Mouse (Mus musculus) bone marrow, adult 2 months (tissue): Measurements from ENCODE around the gene Inpp5e. TPM values are rescaled to one million over a fixed set of nuclear protein-coding genes. Genes with fewer than 3 reads are reported as not detected.

Experiments used
- H3K27ac ChIP-seq: fragments of 200-500 bp; 2 replicates; pipeline ENCODE4 v1.5.1; 2012; ENCODE audit warnings: low read depth, mild to moderate bottlenecking, control low read depth, inconsistent platforms, low read length; ENCODE audit not compliant: control insufficient read depth, poor library complexity, insufficient read depth
- H3K4me1 ChIP-seq: fragments of 200-500 bp; 2 replicates; pipeline ENCODE4 v1.6.1; 2011; ENCODE audit warnings: low read length; ENCODE audit not compliant: control insufficient read depth, insufficient read depth
- H3K4me3 ChIP-seq: fragments of 200-500 bp; replicated peaks from 2 replicates; pipeline ENCODE3; 2011; ENCODE audit warnings: mild to moderate bottlenecking, low read depth, low read length, control low read depth; ENCODE audit not compliant: control insufficient read depth
- CTCF ChIP-seq: fragments of 200-500 bp; IDR thresholded peaks from 2 replicates; pipeline ENCODE4 v1.5.1; 2011; ENCODE audit warnings: low read length, control low read depth; ENCODE audit not compliant: control insufficient read depth, insufficient read depth
- POLR2A ChIP-seq: fragments of 200-500 bp; IDR thresholded peaks from 2 replicates; pipeline ENCODE4 v1.6.1; 2011; ENCODE audit warnings: low read depth, mild to moderate bottlenecking, control low read depth, low read length, borderline replicate concordance; ENCODE audit not compliant: control insufficient read depth
- WGBS: fragments of 180-500 bp; shearing (Covaris S2); methylation state at CpG from one replicate; pipeline ENCODE4 v1.1.7; 2018; 5-methylcytosine and 5-hydroxymethylcytosine counted together
- polyA plus RNA-seq: library from polyadenylated mRNA; stranded (reverse); fragments of >200 nt; gene quantifications from 2 replicates; pipeline ENCODE4 v1.2.4, GENCODE M21; 2011; ENCODE audit warnings: low replicate concordance; ENCODE audit not compliant: missing spikeins, insufficient read depth, insufficient read length

Gene Inpp5e
- polyA plus RNA-seq, 1 experiment = 21.5 TPM

GRCm38 (mm10) chr2:26444946-26445665 is 36.1 kb upstream of the Inpp5e start, which contains the start of gene Sec16a:
TSS of gene Sec16a (minus strand) at chr2:26445216.
- Histone ChIP-seq H3K4me1 (peaks cover 5% of the 10 kb centered on the region), H3K27ac (peak within 1 kb of the TSS; percentile 96), H3K4me3 (peak within 1 kb of the TSS; percentile 96)
- under 1% methylated on average over 61 of the region's 61 CpGs for WGBS
- TF ChIP-seq CTCF (no peak; the same call in 1 of the 2 replicates), POLR2A (peak; percentile 89; the same call in 1 of the 2 replicates)

- WGBS = 3% methylated on average over 15 of the region's 15 CpGs
- Histone ChIP-seq H3K4me3 (peak overlapping the region; percentile 96), H3K27ac (peak overlapping the region; percentile 96), H3K4me1 (peaks cover 5% of the 10 kb centered on the region)
- no peak for TF ChIP-seq POLR2A
- no peak for TF ChIP-seq CTCF
Measured at GRCm38 (mm10) chr2:26444368-26444767, 35.4 kb upstream of the Inpp5e start.

- no peak for TF ChIP-seq CTCF
- no peak for TF ChIP-seq POLR2A
- Histone ChIP-seq H3K4me1 (peaks cover 5% of the 10 kb centered on the region), H3K4me3 (peak overlapping the region; percentile 47), H3K27ac (no peak overlapping the region)
- WGBS = 44% methylated on average over 3 of the region's 3 CpGs
Measured at GRCm38 (mm10) chr2:26443876-26444275, 34.9 kb upstream of the Inpp5e start.

GRCm38 (mm10) chr2:26442843-26443242 is 33.8 kb upstream of the Inpp5e start:
- TF ChIP-seq CTCF (no peak), POLR2A (no peak)
- 90% methylated on average over 1 of the region's 1 CpGs for WGBS

GRCm38 (mm10) chr2:26441688-26442087 is 32.7 kb upstream of the Inpp5e start:
- Histone ChIP-seq H3K27ac (no peak overlapping the region), H3K4me1 (peaks cover 3% of the 10 kb centered on the region), H3K4me3 (no peak overlapping the region)
- 83% methylated on average over 5 of the region's 5 CpGs for WGBS
- TF ChIP-seq CTCF = no peak
- TF ChIP-seq POLR2A = no peak

More at GRCm38 (mm10) chr2:26442843-26443242, 33.8 kb upstream of the Inpp5e start:
- Histone ChIP-seq H3K4me1 (peaks cover 5% of the 10 kb centered on the region), H3K27ac (no peak overlapping the region), H3K4me3 (no peak overlapping the region)

- 94% methylated on average over 4 of the region's 4 CpGs for WGBS
- no peak overlapping the region for H3K4me3 ChIP-seq
- H3K27ac ChIP-seq = no peak overlapping the region
- peaks cover 1% of the 10 kb centered on the region; the same call in 1 of the 2 replicates for H3K4me1 ChIP-seq
- TF ChIP-seq CTCF (no peak), POLR2A (no peak)
Measured at GRCm38 (mm10) chr2:26441261-26441660, 32.3 kb upstream of the Inpp5e start.

- H3K4me1 ChIP-seq = peaks cover 1% of the 10 kb centered on the region; the same call in 1 of the 2 replicates
- H3K27ac ChIP-seq = no peak overlapping the region
- H3K4me3 ChIP-seq = no peak overlapping the region
- TF ChIP-seq POLR2A (no peak), CTCF (no peak)
- WGBS = 79% methylated on average over 6 of the region's 6 CpGs
Measured at GRCm38 (mm10) chr2:26439671-26440070, 30.7 kb upstream of the Inpp5e start.

- 94% methylated on average over 7 of the region's 7 CpGs for WGBS
Measured at GRCm38 (mm10) chr2:26438373-26438772, 29.4 kb upstream of the Inpp5e start.

More at GRCm38 (mm10) chr2:26438373-26438772, 29.4 kb upstream of the Inpp5e start:
- Histone ChIP-seq H3K4me1 (no peaks in the 10 kb centered on the region), H3K27ac (no peak overlapping the region), H3K4me3 (no peak overlapping the region)
- TF ChIP-seq CTCF (no peak), POLR2A (no peak)
